Mouse (Mus musculus) layer of hippocampus, adult 9-11 months (tissue): Measurements from ENCODE around the gene Tfap4.
"Not testable (repeated sequence)": the region's sequence is repeated elsewhere in the genome, so short reads cannot be mapped to it uniquely, and the experiment has no call there.

Experiments used
- DNase-seq: peaks from one replicate; pipeline ENCODE4 v3.0.0; 2022

The Tfap4 gene

GRCm38 (mm10) chr16:4592909-4593875 lies 33.5 kb upstream of the Tfap4 start:
- DNase-seq: no peak

DNA sequence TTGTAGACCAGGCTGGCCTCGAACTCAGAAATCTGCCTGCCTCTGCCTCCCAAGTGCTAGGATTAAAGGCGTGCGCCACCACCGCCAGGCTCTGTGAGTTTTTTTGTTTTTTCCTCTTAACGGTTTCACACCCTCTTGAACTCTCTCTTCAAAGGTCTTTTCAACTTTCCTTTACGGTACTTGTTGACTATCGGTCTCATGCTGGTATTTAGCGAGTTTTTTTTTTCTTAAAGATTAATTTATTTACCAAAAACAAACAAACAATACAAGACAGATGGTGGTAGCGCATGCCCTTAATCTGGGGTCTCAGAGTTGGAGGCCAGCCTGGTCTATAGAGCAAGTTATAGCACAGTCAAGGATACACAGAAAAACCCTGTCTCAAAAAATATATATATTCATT lies 30.6 kb upstream of the Tfap4 start:
- DNase-seq: no peak

DNA sequence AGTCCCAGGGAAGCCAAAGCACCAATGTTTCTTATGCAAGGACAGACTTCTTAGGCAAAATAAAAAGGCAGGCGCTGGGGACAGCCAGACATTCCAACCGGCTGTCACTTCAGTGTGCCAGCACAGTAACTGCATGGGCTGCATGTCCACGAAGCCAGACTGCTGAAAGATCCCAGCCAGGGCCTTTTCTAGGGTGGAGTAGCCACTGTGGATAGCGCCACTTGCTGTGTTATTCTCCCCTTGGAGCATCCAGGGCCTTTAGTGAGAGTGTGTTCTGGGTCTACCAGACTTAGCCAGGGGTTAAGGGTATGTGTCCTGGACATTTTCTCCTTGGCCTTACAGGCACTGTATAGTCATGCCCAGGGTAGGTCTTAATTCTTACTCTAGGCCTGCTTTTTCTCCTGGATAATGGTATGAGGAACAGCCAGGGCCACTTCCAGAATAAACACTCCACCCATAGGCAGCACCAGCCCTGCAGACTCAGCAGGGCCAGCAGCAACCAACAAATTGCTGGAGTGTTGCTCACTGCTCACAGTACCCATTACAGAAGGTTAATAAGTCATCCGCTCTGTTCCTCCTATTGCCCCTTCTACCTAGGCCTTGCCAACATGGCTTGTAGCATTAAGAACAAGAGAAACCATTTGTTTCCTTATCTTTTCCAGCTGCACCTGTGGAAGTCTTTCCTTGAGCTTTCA lies 28.0 kb upstream of the Tfap4 start:
- DNase-seq: no peak

GRCm38 (mm10) chr16:4586531-4587123 lies 27.0 kb upstream of the Tfap4 start:
- peak; percentile 97 for DNase-seq

DNA sequence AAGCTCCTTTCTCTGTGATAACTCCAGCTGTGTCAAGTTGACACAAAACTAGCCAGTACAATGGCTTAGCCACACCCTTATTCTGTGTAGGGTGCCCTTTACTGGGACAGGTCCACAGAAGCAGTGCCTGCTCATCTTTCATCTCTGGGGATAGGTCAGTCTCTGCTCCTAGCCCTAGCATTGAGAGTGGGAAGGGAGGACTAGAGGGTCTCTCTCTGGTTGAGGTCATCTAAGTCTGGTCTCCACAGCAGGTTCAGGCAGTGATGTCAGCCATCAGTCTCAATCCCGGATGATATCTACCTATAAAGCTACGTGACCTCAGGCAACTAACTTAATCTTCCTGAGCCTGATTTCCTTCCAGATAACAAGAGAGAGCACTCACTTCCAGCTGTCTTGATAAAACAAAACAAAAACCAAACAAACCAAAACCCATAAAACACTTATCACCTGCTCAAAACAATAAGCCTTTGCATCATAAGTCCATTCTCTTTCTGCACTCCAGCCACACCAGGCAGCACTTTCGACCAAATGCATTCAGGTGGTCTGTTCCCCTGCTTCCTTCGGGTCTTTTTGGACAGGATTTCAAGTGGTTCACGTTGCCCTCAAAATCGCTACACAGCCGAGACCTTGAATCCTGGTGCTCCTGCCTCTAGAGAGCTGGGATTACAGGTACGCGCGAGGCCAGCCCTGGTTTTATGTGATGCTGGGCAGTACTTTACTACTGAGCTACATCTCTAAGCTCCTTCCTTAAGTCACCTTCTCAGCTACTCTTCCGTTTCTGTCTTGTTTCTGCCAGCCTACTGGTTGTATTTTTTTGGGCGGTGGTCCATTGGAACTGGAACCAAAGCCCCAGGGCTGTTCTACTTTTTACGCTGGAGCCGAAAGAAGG lies 26.2 kb upstream of the Tfap4 start:
- no peak for DNase-seq

- no peak for DNase-seq
Measured at GRCm38 (mm10) chr16:4584438-4584837, 24.8 kb upstream of the Tfap4 start.

GRCm38 (mm10) chr16:4583807-4584206 lies 24.2 kb upstream of the Tfap4 start:
- no peak for DNase-seq

- DNase-seq: not testable (repeated sequence)
Measured at GRCm38 (mm10) chr16:4581179-4581578, 21.5 kb upstream of the Tfap4 start.

- no peak for DNase-seq
Measured at GRCm38 (mm10) chr16:4578630-4579029, 19.0 kb upstream of the Tfap4 start.

DNA sequence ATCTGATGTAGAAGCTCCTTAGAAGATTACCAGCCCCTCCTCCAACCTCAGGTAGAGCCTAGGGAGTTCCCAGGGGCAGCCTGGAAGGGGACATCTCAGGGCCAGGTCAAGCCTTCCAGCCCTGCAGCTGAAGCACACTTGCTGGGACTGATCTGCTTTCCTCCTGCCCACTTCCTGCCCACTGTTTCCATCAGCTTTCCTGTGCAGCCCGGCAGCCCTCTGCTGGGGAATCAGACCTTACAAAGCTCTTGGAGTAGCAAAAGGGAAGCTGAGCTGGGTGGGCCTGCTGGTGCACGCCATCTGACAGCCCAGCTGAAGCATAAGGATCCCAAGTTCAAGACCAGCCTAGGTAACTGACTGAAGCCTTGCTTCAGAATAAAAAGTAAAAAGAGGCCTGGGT lies 17.2 kb upstream of the Tfap4 start:
- no peak for DNase-seq

- no peak for DNase-seq
Measured at GRCm38 (mm10) chr16:4576038-4576437, 16.4 kb upstream of the Tfap4 start.

GRCm38 (mm10) chr16:4570737-4571136 lies 11.1 kb upstream of the Tfap4 start:
- no peak for DNase-seq

DNA sequence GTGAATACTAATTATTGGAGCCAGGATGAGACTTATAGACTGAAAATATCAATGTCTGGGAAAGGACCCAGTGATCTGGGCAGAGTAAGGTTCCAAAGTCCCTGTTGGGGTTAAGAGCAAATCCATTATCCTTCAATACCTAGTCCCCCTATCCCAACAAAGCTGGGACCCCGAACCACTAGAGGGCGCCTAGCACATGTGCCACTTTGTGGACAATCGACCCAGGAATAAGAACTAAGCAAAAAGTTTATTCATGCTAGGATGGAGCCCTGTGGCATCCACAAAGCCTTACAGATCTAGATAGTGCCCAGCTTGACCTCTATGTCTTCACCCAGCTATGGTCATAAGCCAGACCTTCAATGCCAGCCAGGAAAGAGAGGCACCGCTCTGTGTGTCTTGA lies 8.3 kb upstream of the Tfap4 start:
- peak; percentile 52 for DNase-seq

GRCm38 (mm10) chr16:4560145-4560952 lies 695 bp upstream of the Tfap4 start:
- peak; percentile 57 for DNase-seq

DNA sequence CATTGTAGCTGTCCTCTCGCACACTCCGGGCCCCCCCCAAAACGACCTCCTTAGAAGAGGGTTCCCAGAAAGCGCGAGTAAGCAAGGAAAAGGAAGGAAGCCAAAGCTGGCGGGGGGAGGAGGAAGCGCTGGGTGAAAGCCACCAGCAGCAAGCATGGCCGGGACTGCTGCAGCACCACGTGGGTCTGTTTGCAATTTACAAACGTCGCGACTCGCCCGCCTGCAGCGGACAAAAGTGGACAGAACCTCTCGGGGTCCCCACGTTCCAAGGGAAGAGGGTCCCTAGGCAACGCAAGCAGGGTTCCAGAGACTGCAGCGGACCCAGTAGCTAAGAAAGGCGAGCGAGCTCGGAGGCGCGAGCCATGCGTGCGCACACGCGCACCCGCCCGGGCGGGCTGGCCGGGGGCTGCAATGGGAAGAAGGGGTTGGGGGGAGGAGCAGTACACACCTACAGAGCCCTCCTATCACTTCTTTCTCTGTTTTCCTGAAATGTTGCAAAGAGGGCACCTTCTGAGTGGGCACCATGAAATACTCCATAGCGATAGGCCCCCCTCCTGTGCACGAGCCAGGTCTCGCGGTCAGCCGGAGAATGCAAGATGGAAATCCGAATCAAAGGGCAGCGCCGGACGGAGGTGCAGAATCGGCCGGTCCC lies 548 bp downstream of the Tfap4 start:
- peak; percentile 77 for DNase-seq

- DNase-seq: peak; percentile 95
Measured at GRCm38 (mm10) chr16:4558384-4558979, 1.2 kb downstream of the Tfap4 start.

GRCm38 (mm10) chr16:4557949-4558348 lies 1.7 kb downstream of the Tfap4 start:
- DNase-seq: peak; percentile 77

- DNase-seq: no peak
Measured at GRCm38 (mm10) chr16:4557085-4557484, 2.6 kb downstream of the Tfap4 start.

DNA sequence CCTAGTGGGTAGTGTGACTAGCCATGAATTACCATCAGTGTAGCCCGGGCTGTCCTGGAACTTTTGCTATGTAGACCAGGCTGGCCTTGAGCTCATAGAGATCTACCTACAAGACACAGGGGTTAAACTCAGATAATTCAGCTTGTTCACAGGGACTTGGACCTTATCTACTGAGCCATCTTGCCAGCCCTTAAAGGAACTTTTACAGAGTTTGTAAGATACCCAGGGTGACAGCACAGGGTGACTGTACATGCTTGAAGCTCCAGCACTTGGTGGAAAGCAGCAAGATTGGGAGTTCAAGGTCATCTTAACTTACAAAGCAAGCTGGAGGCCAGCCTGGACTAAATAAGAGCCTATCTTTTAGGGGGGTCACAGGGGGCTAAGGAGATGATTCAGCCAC lies 4.1 kb downstream of the Tfap4 start:
- DNase-seq: no peak

GRCm38 (mm10) chr16:4552829-4553550 lies 6.7 kb downstream of the Tfap4 start:
- DNase-seq: no peak
